Mouse (Mus musculus): ENCODE data around the gene Bmp2k. TPM values are rescaled to one million over a fixed set of nuclear protein-coding genes. Genes with fewer than 3 reads are reported as not detected.

Gene Bmp2k
- polyA plus RNA-seq, 1 experiment from 2014 or later = 12.7 TPM

DNA sequence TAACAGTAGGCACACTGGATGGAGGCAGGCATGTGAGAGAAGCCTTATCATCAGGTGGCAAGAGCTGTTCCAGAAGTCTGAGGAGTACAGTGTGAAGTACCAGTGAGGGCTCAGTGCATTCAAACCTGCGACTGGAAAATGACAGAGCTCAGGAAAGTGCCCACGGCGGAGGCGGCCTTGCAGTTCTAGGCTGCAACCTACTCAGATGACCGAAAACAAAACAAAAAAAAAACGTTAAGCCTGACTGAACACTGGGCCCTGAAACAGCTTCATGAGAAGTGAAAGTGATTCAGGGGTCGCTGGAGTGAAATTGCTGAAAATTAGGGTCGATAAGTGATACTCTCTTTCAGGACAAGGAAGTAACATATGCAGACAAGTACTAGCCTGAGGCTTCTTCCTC is 4.4 kb upstream of the Bmp2k start:
- Histone ChIP-seq H3K4me2 (ENCODE audit: low read depth, low read length) (no peak overlapping the region), H3K36me3 (ENCODE audit: control insufficient read depth, insufficient read depth, low read length) (no peaks in the 10 kb centered on the region), H3K27me3 (replicated peaks; ENCODE audit: control insufficient read depth, insufficient read depth, low read length) (no peaks in the 10 kb centered on the region), H3K9ac (ENCODE audit: low read depth, low read length) (no peak overlapping the region), H3K4me3 (ENCODE audit: low read depth, low read length) (no peak overlapping the region), H3K4me1 (ENCODE audit: control insufficient read depth, insufficient read depth, low read length) (0 out of 2 replicates have a peak, but pooled peaks cover 3% of the 10 kb centered on the region), H3K9me3 (ENCODE audit: control insufficient read depth, low read length) (no peaks in the 10 kb centered on the region), H3K27ac (replicated peaks; ENCODE audit: low read depth, low read length) (no peak overlapping the region)
- 63% methylated on average over 8 of the region's 8 CpGs for WGBS
- DNase-seq (ENCODE audit: low spot score) (no peak), ATAC-seq (ENCODE audit: low read depth) (no peak)

DNA sequence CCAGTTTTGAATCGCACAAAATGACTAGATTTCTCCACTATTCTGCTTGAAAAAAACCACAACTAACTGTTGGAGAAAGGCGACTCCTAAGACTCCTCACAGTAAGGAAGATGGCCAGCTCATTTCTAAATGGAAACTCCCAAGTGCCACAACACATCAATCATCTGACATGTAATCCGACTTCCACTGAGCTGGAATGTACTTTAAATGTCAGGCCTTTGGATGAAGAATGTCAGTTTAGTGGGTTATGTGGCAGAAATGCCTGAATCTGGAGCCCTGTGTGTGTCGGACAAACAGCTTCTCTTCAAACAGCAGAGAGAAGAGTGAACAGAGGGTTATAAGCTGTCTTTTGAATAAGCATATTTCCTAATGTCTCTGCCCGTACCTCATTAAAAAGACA is 1.7 kb upstream of the Bmp2k start:
- no peak overlapping the region for H3K9ac ChIP-seq (ENCODE audit: low read depth, low read length)
- H3K27me3 ChIP-seq (replicated peaks; ENCODE audit: control insufficient read depth, insufficient read depth, low read length) = no peaks in the 10 kb centered on the region
- no peak for ATAC-seq (ENCODE audit: low read depth)
- no peak overlapping the region; the same call in 1 of the 2 replicates for H3K27ac ChIP-seq (replicated peaks; ENCODE audit: low read depth, low read length)
- peak; percentile 65 for DNase-seq (ENCODE audit: low spot score)
- no peaks in the 10 kb centered on the region for H3K36me3 ChIP-seq (ENCODE audit: control insufficient read depth, insufficient read depth, low read length)
- no peak overlapping the region for H3K4me3 ChIP-seq (ENCODE audit: low read depth, low read length)
- peaks cover 15% of the 10 kb centered on the region; the same call in 1 of the 2 replicates for H3K4me1 ChIP-seq (ENCODE audit: control insufficient read depth, insufficient read depth, low read length)
- H3K4me2 ChIP-seq (ENCODE audit: low read depth, low read length) = no peak overlapping the region
- H3K9me3 ChIP-seq (ENCODE audit: control insufficient read depth, low read length) = no peaks in the 10 kb centered on the region
- 52% methylated on average over 5 of the region's 5 CpGs for WGBS

DNA sequence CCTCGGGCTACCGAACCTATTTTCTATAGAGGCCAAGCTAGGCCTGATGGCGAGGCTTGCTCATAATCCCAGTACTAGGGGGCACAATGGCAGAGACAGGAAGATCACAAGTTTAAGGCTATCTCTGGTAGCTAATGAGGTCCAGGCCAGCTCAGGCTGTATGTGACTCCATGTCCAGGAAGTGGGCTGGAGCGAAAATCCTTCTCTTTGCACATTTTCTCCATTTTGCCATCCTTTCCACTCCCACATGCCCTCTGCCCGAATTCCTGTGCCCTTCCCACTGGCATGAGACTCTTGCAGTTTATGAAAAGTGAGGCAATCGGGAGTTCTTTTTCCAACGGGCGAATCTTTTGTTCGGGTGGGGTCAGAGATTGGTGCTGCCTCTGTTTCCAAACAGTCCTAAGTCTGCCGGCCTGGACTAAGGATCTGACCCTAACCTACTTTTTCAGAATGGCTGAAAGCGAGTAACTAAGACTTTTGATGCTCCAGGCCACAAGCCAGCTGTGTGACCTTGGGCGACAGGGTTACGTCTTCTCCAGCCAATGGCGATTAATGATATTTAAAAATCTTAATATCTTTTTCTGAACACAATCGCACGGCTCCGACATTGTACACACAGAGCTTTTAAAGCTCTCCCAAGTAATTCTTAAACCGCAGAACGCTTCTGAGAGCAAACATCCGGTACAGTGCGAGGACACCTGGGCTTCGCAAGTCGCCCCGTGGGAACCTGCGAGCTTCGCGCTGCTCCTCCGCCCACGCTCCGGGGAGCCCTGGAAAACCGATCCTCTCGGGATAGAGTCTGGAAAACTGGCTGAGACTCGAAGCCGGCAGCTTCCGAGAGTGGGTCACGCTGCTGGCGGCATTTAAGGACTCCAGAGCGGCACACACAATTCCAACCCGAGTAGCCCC is 834 bp upstream of the Bmp2k start:
- 13% methylated on average over 39 of the region's 39 CpGs for WGBS
- H3K4me1 ChIP-seq (ENCODE audit: control insufficient read depth, insufficient read depth, low read length) = peaks cover 15% of the 10 kb centered on the region; the same call in 1 of the 2 replicates
- H3K4me3 ChIP-seq (ENCODE audit: low read depth, low read length) = peak overlapping the region; percentile 77

DNA sequence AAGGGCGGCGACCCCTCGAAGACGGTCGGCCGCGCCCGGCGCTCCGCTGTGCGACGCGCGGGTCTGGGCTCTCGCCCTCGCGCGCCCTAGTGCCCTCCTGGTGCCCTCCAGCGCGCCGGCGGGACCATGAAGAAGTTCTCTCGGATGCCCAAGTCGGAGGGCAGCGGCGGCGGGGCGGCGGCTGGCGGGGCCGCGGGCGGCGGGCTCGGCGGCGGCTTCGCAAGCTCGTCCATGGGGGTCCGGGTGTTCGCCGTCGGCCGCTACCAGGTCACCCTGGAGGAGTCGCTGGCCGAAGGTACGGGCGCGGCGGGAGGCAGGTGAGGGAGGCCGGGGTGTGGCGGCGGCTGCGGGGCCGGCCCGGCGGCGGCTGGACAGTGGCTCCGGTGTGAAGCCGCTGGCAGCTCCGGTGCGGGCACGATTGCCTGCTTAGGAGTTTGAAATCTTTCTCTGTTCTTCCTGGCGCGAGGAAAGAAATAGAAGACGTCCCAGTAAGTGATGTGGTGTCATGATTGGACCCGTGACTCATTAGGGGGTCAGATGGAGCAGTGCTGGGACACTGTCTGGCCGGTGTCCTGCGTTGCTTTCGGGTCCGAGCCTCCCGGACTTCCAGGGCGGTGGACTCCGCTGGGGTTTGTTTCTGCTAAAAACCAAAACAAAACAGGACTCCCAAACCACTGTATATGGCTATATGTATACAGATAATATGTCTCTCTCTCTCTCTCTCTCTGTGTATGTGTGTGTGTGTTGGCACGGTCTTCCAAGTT is 495 bp downstream of the Bmp2k start:
- H3K9me3 ChIP-seq (ENCODE audit: control insufficient read depth, low read length) = no peaks in the 10 kb centered on the region
- peak overlapping the region; percentile 77 for H3K4me3 ChIP-seq (ENCODE audit: low read depth, low read length)
- H3K27me3 ChIP-seq (replicated peaks; ENCODE audit: control insufficient read depth, insufficient read depth, low read length) = no peaks in the 10 kb centered on the region
- H3K27ac ChIP-seq (replicated peaks; ENCODE audit: low read depth, low read length) = peak overlapping the region; percentile 91
- DNase-seq (ENCODE audit: low spot score) (peak; percentile 36), ATAC-seq (ENCODE audit: low read depth) (peak; percentile 17)
- H3K4me1 ChIP-seq (ENCODE audit: control insufficient read depth, insufficient read depth, low read length) = peaks cover 15% of the 10 kb centered on the region; the same call in 1 of the 2 replicates
- under 1% methylated on average over 33 of the region's 75 CpGs for WGBS
- no peaks in the 10 kb centered on the region for H3K36me3 ChIP-seq (ENCODE audit: control insufficient read depth, insufficient read depth, low read length)
- peak overlapping the region; percentile 68 for H3K4me2 ChIP-seq (ENCODE audit: low read depth, low read length)
- H3K9ac ChIP-seq (ENCODE audit: low read depth, low read length) = peak overlapping the region; percentile 84

More for the DNA sequence above, 834 bp upstream of the Bmp2k start:
- Histone ChIP-seq H3K9ac (ENCODE audit: low read depth, low read length) (peak overlapping the region; percentile 84), H3K27ac (replicated peaks; ENCODE audit: low read depth, low read length) (peak overlapping the region; percentile 91), H3K36me3 (ENCODE audit: control insufficient read depth, insufficient read depth, low read length) (no peaks in the 10 kb centered on the region), H3K9me3 (ENCODE audit: control insufficient read depth, low read length) (no peaks in the 10 kb centered on the region), H3K27me3 (replicated peaks; ENCODE audit: control insufficient read depth, insufficient read depth, low read length) (no peaks in the 10 kb centered on the region), H3K4me2 (ENCODE audit: low read depth, low read length) (peak overlapping the region; percentile 68)
- DNase-seq (ENCODE audit: low spot score) (peak; percentile 83), ATAC-seq (ENCODE audit: low read depth) (peak; percentile 51)

DNA sequence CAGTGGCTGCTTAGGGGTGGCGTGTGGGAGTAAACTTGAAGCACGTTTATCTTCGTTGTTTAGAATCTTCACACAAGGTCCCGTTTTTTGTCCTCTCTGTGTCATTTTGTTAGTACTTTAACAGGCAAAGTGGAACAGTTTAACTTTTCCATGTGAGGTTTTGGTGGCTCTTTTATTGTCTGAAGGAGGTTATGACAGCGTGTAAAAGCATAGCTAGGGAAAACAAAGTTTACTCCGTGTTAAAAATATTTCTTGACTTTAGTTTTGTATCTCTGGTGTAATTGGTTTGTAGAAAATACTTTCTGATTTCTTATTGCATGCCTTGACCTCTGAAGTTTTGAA is 1.0 kb downstream of the Bmp2k start:
- peak overlapping the region; percentile 68 for H3K4me2 ChIP-seq (ENCODE audit: low read depth, low read length)
- no peak for DNase-seq (ENCODE audit: low spot score)
- peaks cover 15% of the 10 kb centered on the region; the same call in 1 of the 2 replicates for H3K4me1 ChIP-seq (ENCODE audit: control insufficient read depth, insufficient read depth, low read length)
- H3K4me3 ChIP-seq (ENCODE audit: low read depth, low read length) = peak overlapping the region; percentile 77
- H3K9ac ChIP-seq (ENCODE audit: low read depth, low read length) = peak overlapping the region; percentile 84
- ATAC-seq (ENCODE audit: low read depth) = no peak
- H3K36me3 ChIP-seq (ENCODE audit: control insufficient read depth, insufficient read depth, low read length) = no peaks in the 10 kb centered on the region
- 13% methylated on average over 6 of the region's 6 CpGs for WGBS
- H3K27me3 ChIP-seq (replicated peaks; ENCODE audit: control insufficient read depth, insufficient read depth, low read length) = no peaks in the 10 kb centered on the region
- no peaks in the 10 kb centered on the region for H3K9me3 ChIP-seq (ENCODE audit: control insufficient read depth, low read length)
- H3K27ac ChIP-seq (replicated peaks; ENCODE audit: low read depth, low read length) = no peak overlapping the region

DNA sequence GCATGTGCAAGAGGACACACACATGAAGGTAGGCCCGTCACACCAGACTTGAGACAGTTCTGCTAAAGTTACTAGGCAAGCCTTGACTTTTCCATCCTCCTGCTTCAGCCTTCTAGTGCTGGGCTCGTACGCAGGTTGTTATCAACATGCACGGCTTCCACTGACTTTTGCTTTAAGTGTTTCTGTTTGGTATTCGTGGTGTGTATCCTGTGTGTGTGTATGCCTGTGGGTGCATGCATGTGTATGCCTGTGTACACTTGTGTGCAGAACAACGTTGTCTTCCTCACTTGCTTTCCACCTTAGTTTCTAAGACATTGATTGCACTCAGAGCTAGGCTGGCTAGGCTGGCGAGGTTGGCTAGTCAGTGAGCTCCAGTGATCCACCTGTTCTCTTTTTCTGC is 2.1 kb downstream of the Bmp2k start:
- ATAC-seq (ENCODE audit: low read depth) (no peak), DNase-seq (ENCODE audit: low spot score) (no peak)
- Histone ChIP-seq H3K4me2 (ENCODE audit: low read depth, low read length) (peak overlapping the region; percentile 68; the same call in 1 of the 2 replicates), H3K27ac (replicated peaks; ENCODE audit: low read depth, low read length) (no peak overlapping the region), H3K36me3 (ENCODE audit: control insufficient read depth, insufficient read depth, low read length) (no peaks in the 10 kb centered on the region), H3K9me3 (ENCODE audit: control insufficient read depth, low read length) (no peaks in the 10 kb centered on the region), H3K27me3 (replicated peaks; ENCODE audit: control insufficient read depth, insufficient read depth, low read length) (no peaks in the 10 kb centered on the region), H3K4me1 (ENCODE audit: control insufficient read depth, insufficient read depth, low read length) (peaks cover 15% of the 10 kb centered on the region), H3K9ac (ENCODE audit: low read depth, low read length) (no peak overlapping the region), H3K4me3 (ENCODE audit: low read depth, low read length) (peak overlapping the region; percentile 77; the same call in 1 of the 2 replicates)
- 87% methylated on average over 7 of the region's 7 CpGs for WGBS

DNA sequence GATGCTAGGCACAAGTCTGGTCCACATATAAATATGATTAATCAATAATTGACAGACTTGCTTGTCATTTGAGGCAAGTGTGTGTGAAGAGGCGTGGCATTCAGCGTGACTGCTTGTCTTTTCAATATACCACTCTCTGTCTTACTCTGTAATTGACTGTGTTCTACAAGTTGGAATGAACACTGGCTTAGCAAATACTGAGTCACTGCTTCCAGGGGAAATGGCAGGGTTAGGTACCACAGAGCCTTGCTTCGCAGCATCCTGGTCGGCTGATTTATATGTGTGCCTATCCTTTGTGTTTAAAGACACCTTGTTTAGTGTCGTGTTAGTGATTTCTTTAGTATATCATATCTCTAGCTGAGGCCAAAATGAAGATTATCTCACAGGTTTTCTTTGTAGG is 3.0 kb downstream of the Bmp2k start:
- H3K36me3 ChIP-seq (ENCODE audit: control insufficient read depth, insufficient read depth, low read length) = no peaks in the 10 kb centered on the region
- H3K4me3 ChIP-seq (ENCODE audit: low read depth, low read length) = no peak overlapping the region
- no peak overlapping the region for H3K9ac ChIP-seq (ENCODE audit: low read depth, low read length)
- peaks cover 15% of the 10 kb centered on the region for H3K4me1 ChIP-seq (ENCODE audit: control insufficient read depth, insufficient read depth, low read length)
- H3K4me2 ChIP-seq (ENCODE audit: low read depth, low read length) = no peak overlapping the region
- no peak overlapping the region for H3K27ac ChIP-seq (replicated peaks; ENCODE audit: low read depth, low read length)
- WGBS = 86% methylated on average over 5 of the region's 5 CpGs
- H3K9me3 ChIP-seq (ENCODE audit: control insufficient read depth, low read length) = no peaks in the 10 kb centered on the region
- ATAC-seq (ENCODE audit: low read depth) (no peak), DNase-seq (ENCODE audit: low spot score) (no peak)
- H3K27me3 ChIP-seq (replicated peaks; ENCODE audit: control insufficient read depth, insufficient read depth, low read length) = no peaks in the 10 kb centered on the region

DNA sequence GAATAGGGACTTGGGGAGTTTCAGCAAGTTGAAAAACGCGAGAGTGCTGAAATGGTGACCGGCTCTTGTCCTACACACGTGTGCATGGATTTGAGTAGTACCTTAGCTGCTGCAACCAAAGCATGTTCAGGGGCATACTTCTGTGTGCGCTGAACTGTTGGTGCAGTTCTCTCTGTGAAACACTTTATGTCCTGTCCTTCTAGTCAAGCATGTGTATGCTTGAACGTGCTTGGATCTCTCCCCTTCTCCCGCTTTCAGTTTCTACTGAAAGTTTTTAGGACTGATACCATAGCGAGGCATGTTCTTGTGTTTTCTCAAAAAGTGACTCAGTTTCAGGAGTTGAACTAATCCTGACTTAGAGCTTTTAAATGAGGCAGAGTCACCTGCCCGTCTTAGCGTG is 3.7 kb downstream of the Bmp2k start:
- DNase-seq (ENCODE audit: low spot score) (no peak), ATAC-seq (ENCODE audit: low read depth) (no peak)
- H3K27me3 ChIP-seq (replicated peaks; ENCODE audit: control insufficient read depth, insufficient read depth, low read length) = no peaks in the 10 kb centered on the region
- no peaks in the 10 kb centered on the region for H3K36me3 ChIP-seq (ENCODE audit: control insufficient read depth, insufficient read depth, low read length)
- H3K4me2 ChIP-seq (ENCODE audit: low read depth, low read length) = no peak overlapping the region
- no peak overlapping the region for H3K4me3 ChIP-seq (ENCODE audit: low read depth, low read length)
- H3K27ac ChIP-seq (replicated peaks; ENCODE audit: low read depth, low read length) = no peak overlapping the region
- no peak overlapping the region for H3K9ac ChIP-seq (ENCODE audit: low read depth, low read length)
- WGBS = 86% methylated on average over 10 of the region's 10 CpGs
- peaks cover 15% of the 10 kb centered on the region for H3K4me1 ChIP-seq (ENCODE audit: control insufficient read depth, insufficient read depth, low read length)
- H3K9me3 ChIP-seq (ENCODE audit: control insufficient read depth, low read length) = no peaks in the 10 kb centered on the region
